Mouse (Mus musculus) forebrain, embryonic 11.5 days (tissue): ENCODE data around the gene Cog5. TPM values are rescaled to one million over a fixed set of nuclear protein-coding genes. Genes with fewer than 3 reads are reported as not detected.

Experiments
- ATAC-seq: fragments of 200-750 bp; cut with Nextera tagmentation; replicated peaks from 2 replicates; pipeline ENCODE4 v1.8.0; 2017; ENCODE audit warnings: moderate TSS enrichment; ENCODE audit not compliant: low FRiP score
- DNase-seq: peaks from one replicate; pipeline ENCODE4 v3.0.0-alpha.2; 2017; ENCODE audit warnings: low spot score
- H3K27ac ChIP-seq: fragments of 300-500 bp; sonication (generic); 2 replicates; pipeline ENCODE4 v1.5.1; 2014; ENCODE audit warnings: low read depth, low read length
- H3K27me3 ChIP-seq: fragments of 300-500 bp; sonication (generic); 2 replicates; pipeline ENCODE4 v1.6.1; 2014; ENCODE audit warnings: mild to moderate bottlenecking, low read length, mixed read lengths; ENCODE audit not compliant: control insufficient read depth, insufficient read depth
- H3K36me3 ChIP-seq: fragments of 300-500 bp; sonication (generic); 2 replicates; pipeline ENCODE4 v1.6.1; 2014; ENCODE audit warnings: mild to moderate bottlenecking, low read length, moderate library complexity, mixed read lengths; ENCODE audit not compliant: control insufficient read depth, insufficient read depth
- H3K4me1 ChIP-seq: fragments of 300-500 bp; sonication (generic); replicated peaks from 2 replicates; pipeline ENCODE4 v1.6.1; 2014; ENCODE audit warnings: low read length, mixed read lengths; ENCODE audit not compliant: control insufficient read depth, insufficient read depth
- H3K4me2 ChIP-seq: fragments of 300-500 bp; sonication (generic); 2 replicates; pipeline ENCODE4 v1.6.1; 2014; ENCODE audit warnings: low read depth, mild to moderate bottlenecking, low read length, moderate library complexity, mixed read lengths; ENCODE audit not compliant: severe bottlenecking
- H3K4me3 ChIP-seq: fragments of 300-500 bp; sonication (generic); 2 replicates; pipeline ENCODE4 v1.5.1; 2014; ENCODE audit warnings: low read depth, low read length
- H3K9ac ChIP-seq: fragments of 300-500 bp; sonication (generic); 2 replicates; pipeline ENCODE4 v1.6.1; 2014; ENCODE audit warnings: low read length
- H3K9me3 ChIP-seq: fragments of 300-500 bp; sonication (generic); 2 replicates; pipeline ENCODE4 v1.6.1; 2016; ENCODE audit warnings: low read length, mixed read lengths; ENCODE audit not compliant: control insufficient read depth
- WGBS: fragments of 180-500 bp; shearing (Covaris S2); extraction: QIAGEN DNeasy Blood & Tissue Kit; methylation state at CpG from one replicate; pipeline ENCODE4 v1.1.7; 2014; 5-methylcytosine and 5-hydroxymethylcytosine counted together
- polyA plus RNA-seq: library from polyadenylated mRNA; unstranded; fragments of >200 nt; fragmentation: Nextera tagmentation; extraction: Ambion mirVana; gene quantifications from 2 replicates; pipeline ENCODE4 v1.2.1, GENCODE M21; 2014

Gene Cog5
- polyA plus RNA-seq, 1 experiment from 2014 or later = 35.2 TPM

- H3K4me1 ChIP-seq = no peaks in the 10 kb centered on the region
- no peak overlapping the region for H3K4me2 ChIP-seq
- no peaks in the 10 kb centered on the region for H3K36me3 ChIP-seq
- WGBS = 95% methylated on average over 12 of the region's 12 CpGs
- ATAC-seq (no peak), DNase-seq (no peak)
- H3K4me3 ChIP-seq = no peak overlapping the region
- H3K9me3 ChIP-seq = no peaks in the 10 kb centered on the region
- H3K27me3 ChIP-seq = no peaks in the 10 kb centered on the region
- no peak overlapping the region for H3K9ac ChIP-seq
- H3K27ac ChIP-seq = no peak overlapping the region
These were observed 311.0 kb downstream of the Cog5 start for GRCm38 (mm10) chr12:31965517-31966212.

- no peak for ATAC-seq
- 93% methylated on average over 4 of the region's 4 CpGs for WGBS
- no peak overlapping the region for H3K27ac ChIP-seq
These were observed 311.7 kb downstream of the Cog5 start for GRCm38 (mm10) chr12:31966405-31966804.

GRCm38 (mm10) chr12:31967536-31967935, 312.9 kb downstream of the Cog5 start:
- WGBS = 15% methylated on average over 2 of the region's 2 CpGs
- Histone ChIP-seq H3K9ac (no peak overlapping the region), H3K4me2 (no peak overlapping the region), H3K4me1 (no peaks in the 10 kb centered on the region), H3K27ac (no peak overlapping the region), H3K27me3 (no peaks in the 10 kb centered on the region), H3K36me3 (no peaks in the 10 kb centered on the region), H3K4me3 (no peak overlapping the region), H3K9me3 (no peaks in the 10 kb centered on the region)
- no peak for DNase-seq
- peak; percentile 49; the same call in 1 of the 2 replicates for ATAC-seq

More at GRCm38 (mm10) chr12:31966405-31966804, 311.7 kb downstream of the Cog5 start:
- H3K27me3 ChIP-seq = no peaks in the 10 kb centered on the region
- H3K4me3 ChIP-seq = no peak overlapping the region
- no peaks in the 10 kb centered on the region for H3K36me3 ChIP-seq
- H3K9me3 ChIP-seq = no peaks in the 10 kb centered on the region
- DNase-seq = no peak
- no peak overlapping the region for H3K9ac ChIP-seq
- no peak overlapping the region for H3K4me2 ChIP-seq
- H3K4me1 ChIP-seq = no peaks in the 10 kb centered on the region

- Histone ChIP-seq H3K9ac (no peak overlapping the region), H3K4me2 (no peak overlapping the region), H3K36me3 (no peaks in the 10 kb centered on the region), H3K27me3 (no peaks in the 10 kb centered on the region), H3K9me3 (no peaks in the 10 kb centered on the region), H3K27ac (no peak overlapping the region), H3K4me1 (no peaks in the 10 kb centered on the region), H3K4me3 (no peak overlapping the region)
- WGBS = 9% methylated on average over 1 of the region's 1 CpGs
- ATAC-seq = no peak
- DNase-seq = no peak
These were observed 314.4 kb downstream of the Cog5 start for GRCm38 (mm10) chr12:31969111-31969510.

- H3K27me3 ChIP-seq = no peaks in the 10 kb centered on the region
- no peak for DNase-seq
- no peak overlapping the region for H3K4me2 ChIP-seq
- no peak overlapping the region for H3K27ac ChIP-seq
- H3K9ac ChIP-seq = no peak overlapping the region
- H3K4me3 ChIP-seq = no peak overlapping the region
- no peaks in the 10 kb centered on the region for H3K4me1 ChIP-seq
- H3K9me3 ChIP-seq = no peaks in the 10 kb centered on the region
- H3K36me3 ChIP-seq = no peaks in the 10 kb centered on the region
- WGBS = 88% methylated on average over 8 of the region's 8 CpGs
- no peak for ATAC-seq
These were observed 316.9 kb downstream of the Cog5 start for GRCm38 (mm10) chr12:31971547-31971946.

GRCm38 (mm10) chr12:31973473-31974172, 319.0 kb downstream of the Cog5 start:
- no peaks in the 10 kb centered on the region for H3K4me1 ChIP-seq
- H3K4me2 ChIP-seq = no peak overlapping the region
- ATAC-seq = peak; percentile 76
- H3K27ac ChIP-seq = no peak overlapping the region
- no peaks in the 10 kb centered on the region for H3K27me3 ChIP-seq
- H3K9me3 ChIP-seq = no peaks in the 10 kb centered on the region
- WGBS = 69% methylated on average over 13 of the region's 13 CpGs
- peak; percentile 71 for DNase-seq
- no peaks in the 10 kb centered on the region for H3K36me3 ChIP-seq
- no peak overlapping the region for H3K4me3 ChIP-seq
- H3K9ac ChIP-seq = no peak overlapping the region

- no peaks in the 10 kb centered on the region for H3K4me1 ChIP-seq
These were observed 321.9 kb downstream of the Cog5 start for GRCm38 (mm10) chr12:31976544-31976943.

GRCm38 (mm10) chr12:31977613-31978195, 323.0 kb downstream of the Cog5 start:
- no peak for ATAC-seq
- no peaks in the 10 kb centered on the region for H3K9me3 ChIP-seq
- H3K4me2 ChIP-seq = no peak overlapping the region
- H3K4me1 ChIP-seq = no peaks in the 10 kb centered on the region
- no peak overlapping the region for H3K9ac ChIP-seq
- H3K27ac ChIP-seq = no peak overlapping the region
- 82% methylated on average over 12 of the region's 12 CpGs for WGBS
- H3K4me3 ChIP-seq = no peak overlapping the region
- no peaks in the 10 kb centered on the region for H3K36me3 ChIP-seq
- H3K27me3 ChIP-seq = no peaks in the 10 kb centered on the region
- no peak for DNase-seq

More at GRCm38 (mm10) chr12:31976544-31976943, 321.9 kb downstream of the Cog5 start:
- ATAC-seq (no peak), DNase-seq (no peak)
- no peak overlapping the region for H3K27ac ChIP-seq
- H3K9me3 ChIP-seq = no peaks in the 10 kb centered on the region
- no peak overlapping the region for H3K4me3 ChIP-seq
- WGBS = 58% methylated on average over 7 of the region's 7 CpGs
- H3K4me2 ChIP-seq = no peak overlapping the region
- H3K9ac ChIP-seq = no peak overlapping the region
- no peaks in the 10 kb centered on the region for H3K27me3 ChIP-seq
- H3K36me3 ChIP-seq = no peaks in the 10 kb centered on the region
